Mouse (Mus musculus) C2C12 (cell line): ENCODE results near the gene Lypd4. TPM values are rescaled to one million over a fixed set of nuclear protein-coding genes. Genes with fewer than 3 reads are reported as not detected.

ENCODE experiments used
- H3K27me3 ChIP-seq: one replicate; pipeline ENCODE4 v1.6.1; 2011; ENCODE audit not compliant: control insufficient read depth, insufficient read depth, insufficient read length
- H3K36me3 ChIP-seq: one replicate; pipeline ENCODE4 v1.6.1; 2011; ENCODE audit not compliant: control insufficient read depth, insufficient read depth
- H3K4me3 ChIP-seq: one replicate; pipeline ENCODE4 v1.5.1; 2011; ENCODE audit warnings: mild to moderate bottlenecking, control low read depth; ENCODE audit not compliant: poor library complexity, insufficient read depth, severe bottlenecking
- H3K79me2 ChIP-seq: one replicate; pipeline ENCODE4 v1.6.1; 2011; ENCODE audit not compliant: control insufficient read depth, insufficient read depth
- H3K79me3 ChIP-seq: one replicate; pipeline ENCODE4 v1.6.1; 2011; ENCODE audit warnings: low read depth, control low read depth
- H3ac ChIP-seq: one replicate; pipeline ENCODE3; 2011; ENCODE audit warnings: low read depth; ENCODE audit not compliant: control insufficient read depth, insufficient read length
- CEBPB ChIP-seq: IDR thresholded peaks from one replicate; pipeline ENCODE4 v1.6.1; 2011; ENCODE audit warnings: low read depth, mild to moderate bottlenecking, control low read depth, moderate library complexity
- CTCF ChIP-seq: IDR thresholded peaks from one replicate; pipeline ENCODE4 v1.5.1; 2011; ENCODE audit not compliant: control insufficient read depth, insufficient read depth, insufficient read length
- FOSL1 ChIP-seq: IDR thresholded peaks from one replicate; pipeline ENCODE4 v1.8.0; 2011; ENCODE audit warnings: mild to moderate bottlenecking, low read length; ENCODE audit not compliant: poor library complexity, insufficient read depth, severe bottlenecking
- MAX ChIP-seq: IDR thresholded peaks from one replicate; pipeline ENCODE4 v1.6.1; 2011; ENCODE audit warnings: mild to moderate bottlenecking, control low read depth
- MYOD1 ChIP-seq: IDR thresholded peaks from one replicate; pipeline ENCODE4 v1.6.1; 2011; ENCODE audit warnings: low read depth; ENCODE audit not compliant: control insufficient read depth, insufficient read length
- MYOG ChIP-seq: IDR thresholded peaks from one replicate; pipeline ENCODE4 v1.6.1; 2011; ENCODE audit not compliant: control insufficient read depth, insufficient read length; ENCODE audit errors: extremely low read depth
- USF1 ChIP-seq: IDR thresholded peaks from one replicate; pipeline ENCODE4 v1.6.1; 2011; ENCODE audit warnings: low read depth, mild to moderate bottlenecking, control low read depth, moderate library complexity
- polyA plus RNA-seq: library from polyadenylated mRNA; unstranded; fragments of >200 nt; fragmentation: generic; extraction: Trizol; gene quantifications from one replicate; pipeline ENCODE4 v1.2.1, GENCODE M21; 2012; ENCODE audit warnings: missing spikeins

The Lypd4 gene
- polyA plus RNA-seq, 1 experiment, result not detected

DNA sequence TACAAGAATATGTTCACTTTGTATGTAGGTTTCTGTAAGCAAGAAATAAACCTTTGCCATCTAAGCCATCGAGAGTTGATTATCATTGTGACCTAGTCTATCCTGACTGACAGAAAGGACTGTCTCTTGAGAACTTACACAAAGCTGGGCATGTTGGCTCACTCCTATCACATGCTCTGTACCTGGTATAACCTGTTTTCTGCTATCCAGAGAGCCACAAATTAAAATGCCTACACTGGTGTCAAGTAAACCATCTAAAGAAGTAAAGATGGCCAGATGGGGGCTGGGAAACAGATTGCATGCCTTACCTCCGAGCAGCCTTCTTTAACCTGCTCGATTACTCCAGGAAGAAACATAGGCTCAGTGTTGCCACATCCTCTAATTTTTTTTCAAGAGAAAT, 7.8 kb upstream of the Lypd4 start:
- Histone ChIP-seq H3K79me2 (no peaks in the 10 kb centered on the region), H3K27me3 (peaks cover 37% of the 10 kb centered on the region), H3K36me3 (no peaks in the 10 kb centered on the region), H3ac (no peak overlapping the region), H3K79me3 (no peaks in the 10 kb centered on the region), H3K4me3 (no peak overlapping the region)
- no peak for TF ChIP-seq CEBPB
- no peak for TF ChIP-seq USF1
- no peak for TF ChIP-seq MYOG
- no peak for TF ChIP-seq MYOD1

- Histone ChIP-seq H3K79me3 (no peaks in the 10 kb centered on the region), H3K27me3 (peaks cover 24% of the 10 kb centered on the region), H3K79me2 (no peaks in the 10 kb centered on the region), H3ac (no peak overlapping the region), H3K4me3 (no peak overlapping the region), H3K36me3 (no peaks in the 10 kb centered on the region)
- TF ChIP-seq MYOD1, result no peak
- TF ChIP-seq MYOG, result no peak
- no peak for TF ChIP-seq CEBPB
- no peak for TF ChIP-seq FOSL1
- TF ChIP-seq CTCF, result no peak
- TF ChIP-seq MAX, result no peak
- TF ChIP-seq USF1, result no peak
These were observed 661 bp downstream of the Lypd4 start for GRCm38 (mm10) chr7:24869080-24869479.

DNA sequence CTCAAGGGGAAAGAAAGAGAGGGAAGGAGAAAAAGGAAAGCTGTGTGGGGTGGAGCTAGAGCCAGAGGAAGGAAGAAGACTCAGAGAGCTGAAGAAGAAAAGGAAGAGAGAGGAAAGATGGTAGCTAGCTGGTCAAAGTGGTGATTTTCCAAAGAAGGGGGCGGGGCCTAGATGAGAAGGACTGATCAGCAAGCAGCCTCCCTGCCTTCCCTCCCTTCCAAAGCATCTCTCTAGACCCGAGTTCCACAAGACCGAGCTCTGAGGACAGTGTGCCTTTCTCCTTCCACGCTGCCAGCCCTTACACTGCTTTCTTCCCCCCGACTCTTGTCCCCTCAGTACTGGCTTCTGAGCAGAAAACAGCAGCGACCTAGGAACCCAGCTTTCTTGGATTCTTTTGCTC, 5.6 kb downstream of the Lypd4 start:
- H3K27me3 ChIP-seq, result peaks cover 3% of the 10 kb centered on the region
- no peak overlapping the region for H3K4me3 ChIP-seq
- no peak for TF ChIP-seq MYOD1
- TF ChIP-seq USF1, result no peak
- no peak for TF ChIP-seq CEBPB
- TF ChIP-seq MYOG, result no peak
- no peak for TF ChIP-seq FOSL1
- no peak for TF ChIP-seq CTCF
- TF ChIP-seq MAX, result no peak
- H3K36me3 ChIP-seq, result no peaks in the 10 kb centered on the region
- H3K79me2 ChIP-seq, result no peaks in the 10 kb centered on the region
- H3ac ChIP-seq, result no peak overlapping the region
- no peaks in the 10 kb centered on the region for H3K79me3 ChIP-seq

DNA sequence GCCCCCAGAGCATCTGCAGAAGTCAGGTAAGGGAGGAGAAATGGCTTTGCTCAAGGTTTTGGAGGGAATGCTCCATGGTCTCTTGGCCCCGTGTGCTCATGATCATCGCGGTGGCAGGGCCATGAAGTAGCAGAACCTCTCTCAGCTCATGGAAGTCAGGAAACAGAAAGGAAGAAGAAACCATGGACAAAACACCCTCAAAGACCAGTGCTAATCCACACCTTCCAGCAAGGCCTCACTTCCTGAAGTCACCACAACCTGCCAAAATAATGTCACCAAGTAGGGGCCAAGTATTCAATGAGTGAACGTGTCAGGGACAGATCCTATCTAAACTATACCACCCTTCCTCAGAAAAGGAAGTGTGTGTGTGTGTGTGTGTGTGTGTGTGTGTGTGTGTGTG, 6.9 kb downstream of the Lypd4 start:
- Histone ChIP-seq H3K79me2 (no peaks in the 10 kb centered on the region), H3ac (no peak overlapping the region), H3K79me3 (no peaks in the 10 kb centered on the region), H3K27me3 (no peaks in the 10 kb centered on the region), H3K36me3 (no peaks in the 10 kb centered on the region), H3K4me3 (no peak overlapping the region)
- no peak for TF ChIP-seq MAX

- H3K4me3 ChIP-seq, result no peak within 1 kb of the TSS
These were observed 7.8 kb downstream of the Lypd4 start, which contains the start of gene Gm9844 for GRCm38 (mm10) chr7:24861913-24862312. TSS of gene Gm9844 (plus strand) at chr7:24862213.

DNA sequence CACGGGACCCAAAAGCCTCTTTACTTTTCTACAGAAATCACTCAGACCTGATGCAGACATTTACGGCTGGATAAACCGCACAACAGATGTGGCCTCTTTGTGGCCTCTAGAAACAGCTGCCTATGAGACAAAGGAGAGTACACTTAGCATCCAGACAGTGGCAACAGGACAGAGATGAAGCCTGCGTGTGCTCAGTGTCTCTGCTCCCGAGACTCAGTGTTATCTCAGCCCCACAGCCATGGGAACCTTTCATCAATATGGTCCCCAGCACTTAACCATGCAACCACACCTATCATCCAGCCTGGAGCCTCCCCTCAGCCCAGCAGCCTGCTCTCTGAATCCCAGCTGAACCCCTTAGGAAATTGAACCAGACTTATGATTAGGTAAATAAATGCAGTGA, 10.5 kb downstream of the Lypd4 start:
- no peaks in the 10 kb centered on the region for H3K79me2 ChIP-seq
- H3K27me3 ChIP-seq, result no peaks in the 10 kb centered on the region
- TF ChIP-seq CEBPB, result no peak
- TF ChIP-seq FOSL1, result no peak
- TF ChIP-seq MYOG, result no peak
- TF ChIP-seq CTCF, result no peak
- TF ChIP-seq USF1, result no peak
- TF ChIP-seq MAX, result no peak
- TF ChIP-seq MYOD1, result no peak
- H3ac ChIP-seq, result no peak overlapping the region
- H3K36me3 ChIP-seq, result no peaks in the 10 kb centered on the region
- H3K79me3 ChIP-seq, result no peaks in the 10 kb centered on the region
- H3K4me3 ChIP-seq, result no peak overlapping the region

More at GRCm38 (mm10) chr7:24861913-24862312, 7.8 kb downstream of the Lypd4 start, which contains the start of gene Gm9844:
- Histone ChIP-seq H3ac (no peak within 1 kb of the TSS), H3K27me3 (no peaks in the 10 kb centered on the region), H3K79me3 (no peaks in the 10 kb centered on the region), H3K36me3 (no peaks in the 10 kb centered on the region), H3K79me2 (no peaks in the 10 kb centered on the region)
- no peak for TF ChIP-seq FOSL1
- TF ChIP-seq USF1, result no peak
- TF ChIP-seq MYOG, result no peak
- TF ChIP-seq MAX, result no peak
- TF ChIP-seq CTCF, result no peak
- no peak for TF ChIP-seq CEBPB
- no peak for TF ChIP-seq MYOD1
